Mouse (Mus musculus) liver, embryonic 14.5 days (tissue): ENCODE results near the gene Vamp4.

Experiments
- CTCF ChIP-seq: IDR thresholded peaks from 2 replicates; pipeline ENCODE4 v1.5.1; 2016; ENCODE audit warnings: antibody characterized with exemption, low read depth, control low read depth
- EP300 ChIP-seq: IDR thresholded peaks from 2 replicates; pipeline ENCODE4 v1.6.1; 2016; ENCODE audit warnings: antibody characterized with exemption, low read depth

GRCm38 (mm10) chr1:162609633-162610250 is 39.4 kb downstream of the Vamp4 start:
- no peak for TF ChIP-seq CTCF
- no peak for TF ChIP-seq EP300
